Mouse (Mus musculus) C2C12 (cell line): Measurements from ENCODE around the gene Wwp2.
A peak's percentile ranks its signal among the peaks of the same experiment; 100 is the strongest.

Experiments used
- CEBPB ChIP-seq: IDR thresholded peaks from one replicate; pipeline ENCODE4 v1.6.1; 2011; ENCODE audit warnings: low read depth, mild to moderate bottlenecking, control low read depth, moderate library complexity
- CTCF ChIP-seq: IDR thresholded peaks from one replicate; pipeline ENCODE4 v1.5.1; 2011; ENCODE audit not compliant: control insufficient read depth, insufficient read depth, insufficient read length
- FOSL1 ChIP-seq: IDR thresholded peaks from one replicate; pipeline ENCODE4 v1.8.0; 2011; ENCODE audit warnings: mild to moderate bottlenecking, low read length; ENCODE audit not compliant: poor library complexity, insufficient read depth, severe bottlenecking
- MAX ChIP-seq: IDR thresholded peaks from one replicate; pipeline ENCODE4 v1.6.1; 2011; ENCODE audit warnings: mild to moderate bottlenecking, control low read depth
- MYOD1 ChIP-seq: IDR thresholded peaks from one replicate; pipeline ENCODE4 v1.6.1; 2011; ENCODE audit warnings: low read depth; ENCODE audit not compliant: control insufficient read depth, insufficient read length
- MYOG ChIP-seq: IDR thresholded peaks from one replicate; pipeline ENCODE4 v1.6.1; 2011; ENCODE audit not compliant: control insufficient read depth, insufficient read length; ENCODE audit errors: extremely low read depth
- USF1 ChIP-seq: IDR thresholded peaks from one replicate; pipeline ENCODE4 v1.6.1; 2011; ENCODE audit warnings: low read depth, mild to moderate bottlenecking, control low read depth, moderate library complexity

GRCm38 (mm10) chr8:107424597-107425229 is 11.5 kb upstream of the Wwp2 start, which contains the start of gene Nob1:
- TF ChIP-seq MYOG (no peak), CTCF (peak; percentile 97), USF1 (no peak), MAX (peak; percentile 94), MYOD1 (peak; percentile 80), CEBPB (no peak), FOSL1 (no peak)
